Mouse (Mus musculus): Measurements from ENCODE around the gene Gm49380.
A peak's percentile ranks its signal among the peaks of the same experiment; 100 is the strongest.
"Not testable (repeated sequence)": the region's sequence is repeated elsewhere in the genome, so short reads cannot be mapped to it uniquely, and the experiment has no call there.

Gm49380 gene

DNA sequence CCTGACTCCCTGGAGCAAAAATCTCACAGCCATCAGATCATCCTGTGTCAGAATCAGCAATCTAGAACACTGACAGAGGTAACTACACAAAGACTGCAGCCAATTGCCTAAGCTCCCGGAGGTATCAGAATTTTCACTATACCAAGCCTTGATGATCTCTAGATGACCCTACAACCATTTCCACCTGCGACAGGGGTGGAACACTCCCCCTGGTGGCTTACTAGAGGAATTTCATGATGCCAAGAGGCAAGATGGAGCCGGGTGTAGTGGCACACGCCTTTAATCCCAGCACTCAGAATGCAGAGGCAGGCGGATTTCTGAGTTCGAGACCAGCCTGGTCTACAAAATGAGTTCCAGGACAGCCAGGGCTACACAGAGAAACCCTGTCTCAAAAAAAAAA, 11.0 kb upstream of the Gm49380 start:
- DNase-seq, result no peak

DNA sequence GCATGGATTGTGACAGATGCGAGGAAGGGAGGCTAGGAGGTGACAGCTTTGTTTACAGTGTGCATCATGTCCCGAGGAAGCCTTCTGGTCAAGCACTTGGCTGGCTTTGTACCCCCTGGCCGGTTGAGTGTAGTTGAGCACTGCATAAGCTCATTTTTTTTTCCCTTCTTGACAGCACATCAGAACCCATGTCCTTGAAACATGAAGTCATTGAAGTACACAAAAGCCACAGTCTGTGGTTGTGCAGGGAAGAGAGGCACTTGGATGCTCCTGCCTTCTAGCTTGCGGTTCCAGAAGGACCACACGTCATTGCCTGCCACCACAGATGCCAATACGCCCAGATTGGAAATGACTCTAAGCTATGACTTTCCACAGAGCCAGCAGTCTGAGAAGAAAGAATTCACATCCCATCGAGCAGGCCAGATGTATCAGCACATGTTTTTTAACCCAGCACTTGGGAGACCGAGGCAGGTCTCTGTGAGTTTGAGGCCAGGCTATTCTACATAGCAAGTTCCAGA, 6.7 kb upstream of the Gm49380 start:
- no peak for DNase-seq

DNA sequence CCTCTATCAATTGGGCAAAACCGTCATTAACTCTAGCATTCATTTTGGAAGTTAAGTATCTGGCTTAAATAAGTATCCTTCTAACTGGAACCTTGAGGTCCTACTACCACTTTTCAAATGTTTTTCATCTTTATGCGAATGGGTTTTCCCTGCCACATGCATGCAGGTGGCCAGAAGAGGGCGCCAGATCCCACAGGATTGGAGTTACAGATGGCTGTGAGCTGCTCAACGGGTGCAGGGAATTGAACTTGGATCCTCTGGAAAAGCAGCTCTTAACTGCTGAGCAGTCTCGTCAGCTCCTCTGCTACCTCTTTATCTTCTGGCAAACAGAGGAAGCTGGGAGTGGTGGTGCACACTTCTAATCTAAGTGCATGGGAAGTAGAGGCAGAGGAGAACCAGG, 5.7 kb upstream of the Gm49380 start:
- DNase-seq, result peak; percentile 51

DNA sequence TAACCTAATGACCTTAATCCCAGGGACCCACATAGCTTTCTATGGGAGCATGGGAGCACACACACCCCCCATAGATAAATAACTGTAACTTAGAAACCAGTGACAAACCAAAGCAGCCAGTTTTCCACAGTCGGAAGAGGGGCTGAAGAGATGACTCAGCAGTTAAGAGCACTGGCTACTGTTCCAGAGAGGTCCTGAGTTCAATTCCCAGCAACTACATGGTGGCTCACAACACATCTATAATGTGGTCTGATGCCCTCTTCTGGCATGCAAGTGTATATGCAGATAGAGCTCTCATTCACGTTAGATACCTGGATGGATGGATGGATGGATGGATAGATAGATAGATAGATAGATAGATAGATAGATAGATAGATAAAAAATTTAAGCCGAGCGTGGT, 2.9 kb upstream of the Gm49380 start:
- no peak for DNase-seq

DNA sequence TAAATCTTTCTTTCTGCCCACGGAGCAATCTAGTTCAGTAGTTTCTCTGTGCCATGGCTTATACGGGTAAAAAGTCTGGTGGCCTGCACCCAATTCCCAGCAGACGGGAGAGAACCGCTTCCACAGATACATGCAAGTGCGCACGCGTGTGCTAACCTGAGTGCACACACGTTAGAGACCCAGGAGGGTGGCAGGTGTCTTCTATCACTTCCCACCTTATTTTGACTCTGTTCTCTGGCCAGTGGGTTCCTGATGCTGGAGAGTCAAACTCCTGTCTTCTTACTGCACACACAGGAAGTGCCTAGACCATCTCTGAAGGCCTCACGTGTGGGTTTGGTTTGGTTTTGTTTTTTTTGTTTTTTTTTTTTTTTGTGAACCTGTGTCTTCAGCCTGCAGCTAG, 2.3 kb upstream of the Gm49380 start:
- no peak for DNase-seq

DNA sequence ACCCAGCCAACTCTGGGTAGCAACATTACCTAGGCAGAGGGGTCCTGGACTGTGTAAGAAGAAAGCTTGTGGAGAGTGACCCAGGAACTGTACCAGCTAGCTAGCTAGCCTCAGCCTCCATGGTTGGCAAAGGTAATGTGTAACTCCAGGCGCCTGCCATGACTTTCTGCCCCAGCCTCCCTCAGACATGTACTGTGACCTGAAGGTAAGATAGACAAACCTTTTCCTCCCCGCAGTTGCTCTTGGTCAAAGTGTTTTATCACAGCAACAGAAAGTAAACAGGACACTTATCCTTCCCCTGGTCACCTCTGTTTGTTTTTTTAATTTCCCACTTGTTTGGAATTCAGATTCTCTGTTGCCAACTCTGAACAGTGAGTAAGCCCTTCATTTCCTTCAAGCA, 1.2 kb upstream of the Gm49380 start:
- DNase-seq, result no peak

DNA sequence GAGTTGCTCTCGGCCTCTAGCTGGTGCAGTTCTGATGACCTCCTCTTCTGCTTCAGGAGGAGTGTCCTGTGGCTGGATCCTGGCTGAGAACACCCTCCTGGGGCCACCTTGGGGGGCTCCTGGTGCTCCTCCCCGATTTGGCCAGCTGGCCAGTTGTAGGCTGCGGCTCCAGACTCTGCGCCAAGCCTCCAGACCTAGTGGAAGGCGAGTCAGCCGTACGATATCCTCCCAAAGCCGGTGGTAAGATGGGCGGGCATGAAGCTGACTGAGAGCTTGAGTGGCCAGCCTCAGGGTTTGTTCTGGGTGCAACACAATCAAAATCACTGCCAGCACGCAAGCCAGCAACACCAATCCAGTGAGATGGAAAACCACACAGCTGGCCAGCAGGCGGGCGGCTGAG, 1.4 kb downstream of the Gm49380 start:
- DNase-seq, result not testable (repeated sequence)

DNA sequence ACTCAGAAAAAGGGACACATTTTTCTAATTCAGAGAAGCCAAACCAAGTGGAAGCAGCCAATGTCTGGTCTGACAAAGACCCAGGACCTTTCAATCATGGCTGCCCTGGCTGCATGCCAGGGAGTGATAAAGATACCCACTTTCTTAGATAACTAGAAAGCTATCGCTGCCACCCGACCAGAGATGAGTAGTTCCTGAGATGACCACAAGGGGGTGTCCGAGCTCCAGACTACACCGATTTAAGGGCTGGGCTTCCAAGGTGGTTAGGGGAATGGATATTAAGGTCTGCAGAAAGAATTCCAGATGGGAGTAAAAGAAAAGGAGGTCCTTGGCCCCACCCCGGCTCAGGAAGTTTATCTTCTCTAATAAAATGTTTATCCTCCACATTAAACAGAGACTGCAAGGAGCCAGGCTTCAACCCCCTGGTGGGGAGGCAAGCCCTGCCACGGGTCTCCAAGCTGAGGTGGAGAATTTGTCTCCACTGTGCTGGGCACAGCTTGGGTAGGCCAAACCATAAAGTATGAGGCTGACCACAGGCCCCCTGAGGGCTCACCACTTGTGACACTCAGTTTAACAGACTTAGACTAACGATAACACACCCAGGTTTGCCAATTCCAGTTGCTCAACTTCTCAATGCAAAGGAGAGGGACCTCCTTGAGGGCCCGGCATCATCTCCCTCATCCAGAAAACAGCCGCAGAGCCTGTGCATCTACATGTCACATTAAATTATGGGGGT, 3.8 kb downstream of the Gm49380 start:
- peak; percentile 82 for DNase-seq

DNA sequence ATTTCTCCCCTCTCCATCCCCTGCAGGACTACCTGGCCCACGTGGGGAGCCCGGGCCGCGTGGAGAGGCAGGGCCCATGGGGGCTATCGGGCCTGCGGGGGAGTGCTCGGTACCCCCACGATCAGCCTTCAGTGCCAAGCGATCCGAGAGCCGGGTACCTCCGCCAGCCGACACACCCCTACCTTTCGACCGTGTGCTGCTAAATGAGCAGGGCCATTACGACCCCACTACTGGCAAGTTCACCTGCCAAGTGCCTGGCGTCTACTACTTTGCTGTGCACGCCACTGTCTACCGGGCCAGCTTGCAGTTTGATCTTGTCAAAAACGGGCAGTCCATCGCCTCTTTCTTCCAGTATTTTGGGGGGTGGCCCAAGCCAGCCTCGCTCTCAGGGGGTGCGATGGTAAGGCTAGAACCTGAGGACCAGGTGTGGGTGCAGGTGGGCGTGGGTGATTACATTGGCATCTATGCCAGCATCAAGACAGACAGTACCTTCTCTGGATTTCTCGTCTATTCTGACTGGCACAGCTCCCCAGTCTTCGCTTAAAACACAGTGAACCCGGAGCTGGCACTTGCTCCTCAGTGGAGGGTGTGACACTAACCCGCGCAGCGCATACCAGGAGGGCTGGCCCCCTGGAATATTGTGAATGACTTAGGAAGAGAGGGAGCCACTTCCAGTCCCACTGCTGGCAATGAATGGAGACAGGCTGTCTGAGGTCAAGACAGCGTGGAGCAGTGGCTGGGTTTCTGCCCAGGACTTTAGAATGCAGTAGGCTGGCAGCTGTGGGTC, 4.8 kb downstream of the Gm49380 start:
- no peak for DNase-seq

DNA sequence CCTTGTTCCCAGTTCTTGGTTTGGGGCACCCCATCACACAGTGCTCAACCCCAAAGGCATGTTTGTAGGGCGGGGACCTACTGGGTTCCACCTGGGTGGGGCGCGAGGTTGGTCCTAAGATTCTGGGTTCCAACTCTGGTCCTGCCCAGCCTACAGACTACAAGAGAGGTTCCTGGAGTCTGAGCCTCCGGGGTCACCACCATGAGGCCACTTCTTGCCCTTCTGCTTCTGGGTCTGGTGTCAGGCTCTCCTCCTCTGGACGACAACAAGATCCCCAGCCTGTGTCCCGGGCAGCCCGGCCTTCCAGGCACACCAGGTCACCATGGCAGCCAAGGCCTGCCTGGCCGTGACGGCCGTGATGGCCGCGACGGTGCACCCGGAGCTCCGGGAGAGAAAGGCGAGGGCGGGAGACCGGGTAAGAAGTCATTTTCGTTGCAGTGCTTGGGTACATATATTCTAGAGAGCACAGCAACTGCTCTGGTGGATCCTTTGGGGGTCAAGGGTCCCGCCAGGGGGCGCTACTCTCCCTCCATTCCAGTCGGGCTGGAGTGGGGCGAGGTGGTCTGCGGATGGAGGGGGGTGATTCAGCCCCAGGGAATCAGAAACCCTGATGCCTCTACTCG, 5.6 kb downstream of the Gm49380 start:
- DNase-seq, result peak; percentile 66

DNA sequence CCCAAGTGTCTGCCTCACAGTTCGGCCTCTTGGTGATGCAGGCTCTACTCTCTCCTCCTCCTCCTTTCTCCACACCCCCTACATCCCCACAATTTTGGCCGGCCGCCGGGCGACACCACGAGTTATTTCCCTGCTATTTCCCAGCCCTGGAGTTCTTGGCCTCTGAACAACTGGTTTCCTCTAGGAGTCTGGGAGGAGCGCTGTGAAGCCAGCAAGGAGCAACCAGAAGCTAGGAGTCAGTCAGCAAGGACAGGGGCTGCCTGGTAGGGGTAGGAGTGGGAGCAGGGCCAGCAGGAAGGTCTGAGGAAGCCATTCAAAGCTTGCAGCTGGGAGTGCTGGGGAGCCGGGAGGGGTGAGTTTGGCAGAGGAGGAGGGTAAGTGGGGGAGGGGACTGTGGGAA, 6.2 kb downstream of the Gm49380 start, which contains the start of gene C1qtnf5:
Gene C1qtnf5, plus strand, starts transcription at position 136 of the 400 bp plus-strand sequence.
- peak; percentile 76 for DNase-seq

DNA sequence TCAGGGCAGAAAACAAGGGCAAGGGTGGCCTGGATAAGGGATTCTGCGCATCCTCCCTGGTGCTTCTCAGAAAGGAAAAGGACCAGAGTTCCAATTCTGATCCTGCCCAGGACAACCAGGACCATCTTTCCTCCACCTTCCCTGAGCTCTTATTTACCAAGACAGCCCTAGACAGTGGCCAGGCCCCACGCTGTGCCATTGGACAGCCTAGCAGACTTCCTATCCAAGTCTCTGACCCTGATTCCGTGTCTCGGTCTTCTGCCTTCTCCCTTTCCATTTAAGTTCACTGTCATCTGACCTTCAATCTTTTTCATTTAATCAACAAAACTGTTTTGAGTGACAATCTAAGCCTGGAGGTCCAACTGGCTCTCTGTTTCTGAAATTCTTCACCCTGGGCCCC, 6.7 kb downstream of the Gm49380 start:
- DNase-seq, result no peak

DNA sequence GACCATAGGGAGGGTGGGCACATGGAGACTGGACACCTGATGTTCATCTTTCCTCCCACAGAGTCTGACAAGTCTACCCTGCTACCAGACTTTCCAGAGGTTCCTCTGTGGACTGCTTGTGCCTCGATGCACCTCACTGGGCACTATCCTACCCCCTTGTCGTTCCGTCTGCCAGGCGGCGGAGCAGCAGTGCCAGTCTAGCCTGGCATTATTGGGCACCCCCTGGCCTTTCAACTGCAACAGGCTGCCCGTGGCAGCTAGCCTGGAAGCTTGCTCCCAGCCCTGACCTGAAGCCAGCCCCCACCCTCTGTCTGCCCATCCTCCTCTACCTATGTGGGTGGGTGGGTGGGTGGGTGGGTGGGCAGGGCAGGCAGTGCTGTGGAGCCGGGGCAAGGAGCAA, 7.1 kb downstream of the Gm49380 start:
- no peak for DNase-seq

DNA sequence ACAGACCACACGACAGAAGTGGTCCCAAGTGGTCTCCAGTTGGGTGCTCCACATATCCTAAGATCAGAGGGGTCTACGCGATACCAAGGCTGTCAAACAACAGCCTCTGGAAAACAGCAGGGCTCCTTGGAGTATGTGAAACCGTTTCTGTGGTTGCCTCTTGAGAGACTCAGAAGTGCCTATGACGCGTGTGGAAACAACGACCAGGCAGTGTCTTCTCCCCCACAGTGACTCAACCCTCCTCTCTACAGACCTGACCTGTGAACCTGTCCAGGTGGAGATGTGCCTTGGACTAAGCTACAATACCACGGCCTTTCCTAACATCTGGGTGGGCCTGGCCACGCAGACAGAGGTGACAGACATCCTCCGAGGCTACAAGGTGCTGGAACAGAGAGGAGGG, 7.5 kb downstream of the Gm49380 start:
- no peak for DNase-seq

DNA sequence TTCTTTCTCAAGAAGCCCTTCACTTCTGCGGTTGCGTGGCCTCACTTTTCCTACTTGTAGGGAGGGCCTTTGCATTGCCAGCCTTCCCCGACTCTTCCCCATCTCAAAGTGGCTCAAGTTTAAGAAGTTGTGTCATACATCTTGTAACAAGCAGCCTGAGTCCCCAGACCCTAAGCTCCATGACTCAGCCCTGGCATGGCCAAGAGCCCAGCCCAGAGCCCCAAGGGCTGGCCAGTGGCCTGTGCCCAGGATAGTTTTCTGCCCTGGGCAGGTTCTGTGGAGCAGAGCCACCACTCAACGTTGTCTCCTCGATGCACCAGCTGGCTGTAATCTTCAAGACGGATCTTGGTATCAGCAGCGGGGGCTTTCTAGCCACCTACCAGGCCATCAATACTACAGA, 8.4 kb downstream of the Gm49380 start:
- no peak for DNase-seq

DNA sequence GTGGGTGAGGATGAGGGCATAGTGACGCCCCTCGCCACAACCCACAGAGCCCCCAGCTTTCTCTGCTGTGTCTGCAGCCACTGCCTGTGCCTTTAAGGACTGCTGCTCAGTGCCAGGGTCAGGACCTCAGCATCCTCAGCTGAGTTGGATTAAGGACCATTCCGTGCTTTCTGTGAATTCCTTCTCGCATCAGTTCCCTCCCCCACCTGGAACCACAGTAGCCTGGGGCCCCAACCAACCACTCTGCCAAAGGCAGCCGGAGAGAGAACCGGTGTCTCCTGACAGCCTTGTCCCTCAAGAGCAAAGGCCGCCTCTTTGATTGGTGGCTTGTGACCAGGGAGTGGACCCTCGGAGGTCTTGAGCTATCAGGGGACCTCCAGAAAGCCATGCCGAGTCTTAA, 11.8 kb downstream of the Gm49380 start, which contains the start of gene Mfrp:
Gene Mfrp, plus strand, starts transcription at position 240 of the 400 bp plus-strand sequence.
- no peak for DNase-seq

DNA sequence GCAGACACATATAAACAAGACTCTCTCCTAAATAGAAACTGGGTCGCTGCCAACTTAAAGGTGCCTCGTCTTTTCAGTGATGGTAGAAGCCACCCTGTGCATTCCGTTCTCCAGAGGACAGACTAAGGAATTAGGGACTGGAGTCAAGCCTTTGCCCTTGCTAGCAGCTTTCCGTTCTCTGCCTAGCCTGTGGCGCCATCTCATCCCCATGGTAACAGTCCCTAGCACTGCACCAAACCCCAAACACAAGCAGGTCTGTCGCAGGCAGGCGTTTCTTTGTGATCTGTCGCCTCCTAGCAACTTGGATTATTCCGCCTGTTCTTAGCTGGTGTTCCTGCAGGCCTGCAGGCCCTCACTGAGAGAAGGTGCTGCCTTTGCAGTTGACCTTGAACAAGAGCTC, 16.8 kb downstream of the Gm49380 start:
- no peak for DNase-seq

DNA sequence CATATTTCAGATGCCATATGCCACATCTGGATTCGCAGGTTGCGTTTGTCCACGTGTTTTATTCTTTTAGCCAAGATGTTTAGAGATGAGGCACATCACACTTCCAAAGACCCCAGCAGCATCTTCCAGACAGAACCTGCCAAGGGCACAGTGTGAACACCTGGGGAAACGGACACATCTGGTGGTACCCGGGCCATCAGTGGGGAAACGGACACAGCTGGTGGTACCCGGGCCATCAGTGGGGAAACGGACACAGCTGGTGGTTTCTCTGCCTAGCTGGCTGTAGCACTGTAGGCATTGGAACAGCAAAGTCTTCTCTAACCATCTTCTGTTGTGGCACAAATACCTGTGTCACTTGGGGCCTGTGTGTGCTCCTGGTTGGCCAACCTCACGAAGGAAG, 17.5 kb downstream of the Gm49380 start:
- DNase-seq, result no peak

DNA sequence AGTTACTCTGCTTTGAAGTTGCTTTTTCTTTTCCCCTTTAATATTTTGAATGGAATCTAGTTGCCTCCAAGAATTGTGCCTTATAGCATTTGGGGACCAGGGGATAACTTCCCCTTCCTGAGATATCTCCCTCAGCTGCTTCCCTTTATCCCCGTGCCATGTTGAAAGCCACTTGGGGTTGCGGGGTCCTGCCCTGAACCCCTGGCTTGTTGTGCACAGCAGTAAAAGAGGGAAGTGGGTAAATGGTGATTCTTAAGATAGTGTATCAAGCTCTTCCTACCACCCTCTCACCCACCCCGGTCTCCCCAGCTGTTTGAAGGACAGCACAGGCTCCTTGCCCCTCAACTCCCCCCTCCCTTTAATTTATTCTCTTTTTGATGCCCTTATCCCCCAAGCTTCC, 18.6 kb downstream of the Gm49380 start:
- DNase-seq, result no peak

DNA sequence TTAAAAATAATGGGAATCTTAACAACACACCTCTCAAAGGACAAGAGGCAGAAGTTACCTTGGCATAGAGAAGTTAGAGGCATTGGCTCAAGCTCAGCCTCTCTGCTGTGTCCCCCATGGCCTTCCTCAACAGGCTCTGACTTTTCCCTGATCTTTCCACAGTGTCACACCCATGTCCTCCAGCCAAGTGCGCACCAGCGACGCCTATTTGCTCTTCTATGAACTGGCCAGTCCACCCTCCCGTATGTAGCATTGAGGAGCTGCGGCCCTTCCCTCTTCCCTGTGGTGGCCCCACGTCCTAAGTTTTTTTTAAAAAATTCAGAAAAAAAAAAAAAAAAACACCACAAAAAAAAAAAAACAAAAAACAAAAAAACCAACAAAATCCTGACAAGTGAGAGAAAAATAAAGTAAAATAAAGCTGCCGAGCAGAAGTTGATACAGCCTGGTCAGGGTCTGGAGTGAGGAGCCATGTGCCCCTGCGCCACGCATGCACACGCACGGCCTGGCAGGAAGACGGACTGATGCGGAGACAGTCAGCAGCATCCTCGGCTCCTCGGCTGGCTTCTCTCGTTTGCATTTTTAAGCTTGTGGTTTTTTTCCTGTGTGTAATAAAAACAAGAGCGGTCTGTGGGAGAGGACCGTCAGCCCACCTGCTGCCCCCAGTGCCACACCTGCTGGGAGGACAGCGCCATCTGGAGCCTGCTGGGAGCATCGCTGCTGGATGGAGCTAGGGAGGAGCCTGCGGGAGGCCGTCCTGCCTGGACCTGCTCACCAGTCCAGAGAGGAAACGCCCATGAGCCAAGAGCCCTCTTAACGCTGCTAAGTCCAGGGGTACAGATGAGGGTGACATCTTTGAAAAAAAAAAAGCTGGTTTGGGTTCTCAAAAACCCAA, 19.4 kb downstream of the Gm49380 start:
- DNase-seq, result peak; percentile 87

DNA sequence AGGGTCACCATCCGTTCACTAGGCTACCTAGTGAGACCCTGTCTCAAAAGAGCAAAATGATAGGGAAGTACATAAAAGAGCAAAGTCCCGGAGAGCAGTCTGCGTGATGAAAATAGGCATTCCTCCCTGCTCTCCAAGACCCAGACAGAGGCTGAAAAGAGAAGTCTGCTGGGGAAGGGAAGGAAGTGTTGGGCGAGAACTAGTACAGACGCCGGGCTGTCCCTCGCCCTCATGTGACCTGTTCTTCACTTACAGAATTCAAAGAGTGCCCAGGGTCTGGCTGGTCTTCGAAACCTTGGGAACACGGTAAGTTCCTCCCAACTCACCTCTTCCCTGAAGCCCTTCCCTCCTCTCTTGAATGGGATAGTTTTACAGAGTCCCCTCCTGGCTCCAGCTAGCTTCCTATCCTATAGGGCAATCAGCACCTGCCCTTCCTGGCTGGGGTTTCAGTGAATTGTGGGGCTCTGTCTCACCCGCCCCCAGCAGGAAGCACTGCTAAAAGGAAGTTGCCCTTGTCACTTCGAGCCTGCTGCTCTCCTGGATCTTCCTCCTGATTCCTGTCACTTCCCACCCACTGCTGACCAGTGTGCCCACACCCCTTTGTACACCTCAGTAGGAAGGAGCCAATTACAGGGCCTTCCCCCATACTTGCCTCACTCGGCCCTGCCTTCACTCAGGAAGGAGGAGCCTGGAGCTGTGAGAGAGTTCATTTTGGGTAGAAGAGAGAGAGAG, 24.3 kb downstream of the Gm49380 start:
- DNase-seq, result no peak

Measured in right cerebral cortex, postnatal 14 days (tissue).